Mouse (Mus musculus) MEL (cell line): Measurements from ENCODE around the gene Ghrl. TPM values are rescaled to one million over a fixed set of nuclear protein-coding genes. Genes with fewer than 3 reads are reported as not detected.

Experiments
- DNase-seq: peaks from one replicate; pipeline ENCODE4 v3.0.0; 2011; ENCODE audit warnings: low read depth, low spot score
- H3K27ac ChIP-seq: 2 replicates; pipeline ENCODE4 v1.5.1; 2012; ENCODE audit warnings: low read depth, mild to moderate bottlenecking, control low read depth, low read length, moderate library complexity; ENCODE audit not compliant: control insufficient read depth
- H3K27me3 ChIP-seq, 2 experiments: fragments of 150-350 bp in 1 of 2; sonication (generic) in 1 of 2; 2 replicates each; pipeline ENCODE4 v1.6.1; 2012; ENCODE audit warnings: low read length in 2 of 2, mild to moderate bottlenecking in 2 of 2, improper control_type of control experiment in 1 of 2, moderate library complexity in 1 of 2; ENCODE audit not compliant: insufficient read depth in 2 of 2, control insufficient read depth in 1 of 2
- H3K36me3 ChIP-seq, 2 experiments: 2 replicates each; pipeline ENCODE4 v1.6.1; 2012 to 2014; ENCODE audit warnings: low read length in 2 of 2, improper control_type of control experiment in 1 of 2, inconsistent platforms in 1 of 2, mild to moderate bottlenecking in 1 of 2; ENCODE audit not compliant: insufficient read depth in 2 of 2, control insufficient read depth in 1 of 2
- H3K4me1 ChIP-seq, 2 experiments: fragments of 150-350 bp in 1 of 2; sonication (generic) in 1 of 2; 2 replicates each; pipeline ENCODE4 v1.6.1; 2012; ENCODE audit warnings: low read length in 2 of 2, improper control_type of control experiment in 1 of 2, mild to moderate bottlenecking in 1 of 2; ENCODE audit not compliant: insufficient read depth in 2 of 2, control insufficient read depth in 1 of 2
- H3K4me3 ChIP-seq, 2 experiments: fragments of 150-350 bp in 1 of 2; sonication (generic) in 1 of 2; 2 replicates each; pipeline ENCODE4 v1.5.1; 2012; ENCODE audit warnings: low read depth in 2 of 2, low read length in 2 of 2, mild to moderate bottlenecking in 2 of 2, moderate library complexity in 2 of 2, control low read depth in 1 of 2, improper control_type of control experiment in 1 of 2; ENCODE audit not compliant: control insufficient read depth in 1 of 2, insufficient read depth in 1 of 2
- H3K79me2 ChIP-seq: 2 replicates; pipeline ENCODE4 v1.6.1; 2012; ENCODE audit warnings: mild to moderate bottlenecking, low read length, moderate library complexity; ENCODE audit not compliant: control insufficient read depth, poor library complexity, insufficient read depth
- H3K9ac ChIP-seq: 2 replicates; pipeline ENCODE4 v1.6.1; 2012; ENCODE audit warnings: low read depth, mild to moderate bottlenecking, control low read depth, low read length, moderate library complexity; ENCODE audit not compliant: control insufficient read depth, poor library complexity, severe bottlenecking
- H3K9me3 ChIP-seq: fragments of 150-350 bp; sonication (generic); replicated peaks from 2 replicates; pipeline ENCODE4 v1.6.1; 2012; ENCODE audit warnings: mild to moderate bottlenecking, low read length, improper control_type of control experiment, moderate library complexity; ENCODE audit not compliant: insufficient read depth
- BHLHE40 ChIP-seq: IDR thresholded peaks from 2 replicates; pipeline ENCODE4 v1.6.1; 2012; ENCODE audit warnings: low read depth, mild to moderate bottlenecking, inconsistent platforms, low read length, improper control_type of control experiment, borderline replicate concordance
- CHD1 ChIP-seq: IDR thresholded peaks from 2 replicates; pipeline ENCODE4 v1.6.1; 2012; ENCODE audit warnings: low read depth, mild to moderate bottlenecking, inconsistent platforms, low read length, improper control_type of control experiment
- CHD2 ChIP-seq: IDR thresholded peaks from 2 replicates; pipeline ENCODE4 v1.6.1; 2011; ENCODE audit warnings: low read length, improper control_type of control experiment
- CTCF ChIP-seq, 3 experiments: IDR thresholded peaks in 2 of 3; conservative IDR thresholded peaks in 1 of 3; 2 replicates each; pipeline ENCODE4 v1.5.1; 2011 to 2012; ENCODE audit warnings: low read length in 3 of 3, low read depth in 2 of 3, mild to moderate bottlenecking in 2 of 3, improper control_type of control experiment in 1 of 3, inconsistent platforms in 1 of 3, mixed read lengths in 1 of 3, moderate library complexity in 1 of 3; ENCODE audit not compliant: control insufficient read depth in 1 of 3, insufficient read depth in 1 of 3, poor library complexity in 1 of 3, severe bottlenecking in 1 of 3
- E2F4 ChIP-seq: IDR thresholded peaks from 2 replicates; pipeline ENCODE4 v1.6.1; 2011; ENCODE audit warnings: low read depth, low read length, improper control_type of control experiment, borderline replicate concordance
- ELF1 ChIP-seq: IDR thresholded peaks from 2 replicates; pipeline ENCODE4 v1.6.1; 2014; ENCODE audit warnings: low read depth, mild to moderate bottlenecking, inconsistent platforms, low read length, improper control_type of control experiment, moderate library complexity
- EP300 ChIP-seq, 2 experiments: IDR thresholded peaks; 2 replicates each; pipeline ENCODE4 v1.6.1; 2011; ENCODE audit warnings: improper control_type of control experiment in 2 of 2, low read length in 2 of 2, low read depth in 1 of 2, mild to moderate bottlenecking in 1 of 2
- ETS1 ChIP-seq: IDR thresholded peaks from 2 replicates; pipeline ENCODE4 v1.6.1; 2012; ENCODE audit warnings: low read depth, mild to moderate bottlenecking, inconsistent platforms, low read length, improper control_type of control experiment, moderate library complexity
- GABPA ChIP-seq: IDR thresholded peaks from 2 replicates; pipeline ENCODE4 v1.6.1; 2012; ENCODE audit warnings: low read depth, mild to moderate bottlenecking, inconsistent platforms, low read length, improper control_type of control experiment, moderate library complexity
- GATA1 ChIP-seq: IDR thresholded peaks from 2 replicates; pipeline ENCODE4 v1.6.1; 2011; ENCODE audit warnings: low read depth, low read length, improper control_type of control experiment
- HCFC1 ChIP-seq: IDR thresholded peaks from 2 replicates; pipeline ENCODE4 v1.6.1; 2012; ENCODE audit warnings: low read depth, mild to moderate bottlenecking, inconsistent platforms, low read length, improper control_type of control experiment, moderate library complexity
- JUND ChIP-seq: IDR thresholded peaks from 2 replicates; pipeline ENCODE4 v1.6.1; 2011; ENCODE audit warnings: low read depth, mild to moderate bottlenecking, improper control_type of control experiment, low read length
- KAT2A ChIP-seq: conservative IDR thresholded peaks from 2 replicates; pipeline ENCODE4 v1.6.1; 2012; ENCODE audit warnings: low read depth, low read length, improper control_type of control experiment, inconsistent platforms
- MAX ChIP-seq: IDR thresholded peaks from 2 replicates; pipeline ENCODE4 v1.6.1; 2011; ENCODE audit warnings: low read length, improper control_type of control experiment
- MAZ ChIP-seq: IDR thresholded peaks from 2 replicates; pipeline ENCODE4 v1.6.1; 2012; ENCODE audit warnings: low read depth, mild to moderate bottlenecking, inconsistent platforms, low read length, improper control_type of control experiment
- MEF2A ChIP-seq: IDR thresholded peaks from 2 replicates; pipeline ENCODE4 v1.6.1; 2014; ENCODE audit warnings: low read depth, mild to moderate bottlenecking, inconsistent platforms, low read length, improper control_type of control experiment; ENCODE audit not compliant: poor library complexity, insufficient replicate concordance, severe bottlenecking; ENCODE audit errors: extremely low read depth
- MXI1 ChIP-seq: IDR thresholded peaks from 2 replicates; pipeline ENCODE4 v1.6.1; 2011; ENCODE audit warnings: mild to moderate bottlenecking, low read depth, low read length, improper control_type of control experiment
- MYB ChIP-seq: IDR thresholded peaks from 2 replicates; pipeline ENCODE4 v1.6.1; 2011; ENCODE audit warnings: mild to moderate bottlenecking, low read depth, low read length, improper control_type of control experiment
- MYC ChIP-seq: IDR thresholded peaks from 2 replicates; pipeline ENCODE4 v1.6.1; 2011; ENCODE audit warnings: low read depth, mild to moderate bottlenecking, low read length, improper control_type of control experiment, moderate library complexity
- NELFE ChIP-seq: IDR thresholded peaks from 2 replicates; pipeline ENCODE4 v1.6.1; 2011; ENCODE audit warnings: low read depth, low read length, improper control_type of control experiment
- NRF1 ChIP-seq: IDR thresholded peaks from 2 replicates; pipeline ENCODE4 v1.6.1; 2014; ENCODE audit warnings: low read depth, mild to moderate bottlenecking, inconsistent platforms, low read length, improper control_type of control experiment, moderate library complexity; ENCODE audit not compliant: poor library complexity, insufficient read depth, severe bottlenecking
- POLR2A ChIP-seq, 2 experiments: IDR thresholded peaks; 2 replicates each; pipeline ENCODE4 v1.6.1; 2011 to 2012; ENCODE audit warnings: low read length in 2 of 2, mild to moderate bottlenecking in 2 of 2, control low read depth in 1 of 2, improper control_type of control experiment in 1 of 2, low read depth in 1 of 2, moderate library complexity in 1 of 2; ENCODE audit not compliant: control insufficient read depth in 1 of 2, insufficient read depth in 1 of 2, poor library complexity in 1 of 2
- POLR2AphosphoS2 ChIP-seq: IDR thresholded peaks from 2 replicates; pipeline ENCODE4 v1.6.1; 2011; ENCODE audit warnings: low read length, improper control_type of control experiment
- POLR2AphosphoS5 ChIP-seq: IDR thresholded peaks from 2 replicates; pipeline ENCODE4 v1.6.1; 2012; ENCODE audit warnings: low read depth, borderline replicate concordance, mild to moderate bottlenecking, inconsistent platforms, low read length, moderate library complexity, mixed read lengths
- RAD21 ChIP-seq: IDR thresholded peaks from 2 replicates; pipeline ENCODE4 v1.6.1; 2011; ENCODE audit warnings: mild to moderate bottlenecking, low read depth, low read length, improper control_type of control experiment
- RCOR1 ChIP-seq: IDR thresholded peaks from 2 replicates; pipeline ENCODE4 v1.6.1; 2012; ENCODE audit warnings: low read depth, mild to moderate bottlenecking, inconsistent platforms, low read length, improper control_type of control experiment
- SIN3A ChIP-seq: IDR thresholded peaks from 2 replicates; pipeline ENCODE4 v1.6.1; 2012; ENCODE audit warnings: low read length, improper control_type of control experiment, inconsistent platforms
- SMC3 ChIP-seq: IDR thresholded peaks from 2 replicates; pipeline ENCODE4 v1.6.1; 2011; ENCODE audit warnings: low read depth, low read length, improper control_type of control experiment
- TAL1 ChIP-seq: IDR thresholded peaks from 2 replicates; pipeline ENCODE4 v1.6.1; 2012; ENCODE audit warnings: mild to moderate bottlenecking, inconsistent platforms, low read length, moderate library complexity, mixed read lengths
- TBP ChIP-seq: IDR thresholded peaks from 2 replicates; pipeline ENCODE4 v1.8.0; 2011; ENCODE audit warnings: low read depth, low read length, improper control_type of control experiment
- TCF12 ChIP-seq: IDR thresholded peaks from 2 replicates; pipeline ENCODE4 v1.6.1; 2014; ENCODE audit warnings: low read depth, mild to moderate bottlenecking, inconsistent platforms, low read length, improper control_type of control experiment, moderate library complexity
- UBTF ChIP-seq: IDR thresholded peaks from 2 replicates; pipeline ENCODE4 v1.6.1; 2012; ENCODE audit warnings: low read depth, mild to moderate bottlenecking, inconsistent platforms, low read length, improper control_type of control experiment, moderate library complexity, borderline replicate concordance; ENCODE audit not compliant: insufficient read depth
- USF1 ChIP-seq: IDR thresholded peaks from 2 replicates; pipeline ENCODE4 v1.6.1; 2014; ENCODE audit warnings: low read depth, mild to moderate bottlenecking, inconsistent platforms, low read length, improper control_type of control experiment, moderate library complexity
- USF2 ChIP-seq, 2 experiments: IDR thresholded peaks; 2 replicates each; pipeline ENCODE4 v1.6.1; 2011 to 2012; ENCODE audit warnings: improper control_type of control experiment in 2 of 2, low read length in 2 of 2, borderline replicate concordance in 1 of 2, inconsistent platforms in 1 of 2, low read depth in 1 of 2, mild to moderate bottlenecking in 1 of 2; ENCODE audit not compliant: insufficient read depth in 1 of 2
- ZC3H11A ChIP-seq: IDR thresholded peaks from 2 replicates; pipeline ENCODE4 v1.6.1; 2012; ENCODE audit warnings: low read depth, mild to moderate bottlenecking, inconsistent platforms, low read length, improper control_type of control experiment
- ZKSCAN1 ChIP-seq: IDR thresholded peaks from 2 replicates; pipeline ENCODE4 v1.6.1; 2012; ENCODE audit warnings: low read depth, mild to moderate bottlenecking, inconsistent platforms, low read length, improper control_type of control experiment, moderate library complexity
- ZMIZ1 ChIP-seq: IDR thresholded peaks from 2 replicates; pipeline ENCODE4 v1.6.1; 2012; ENCODE audit warnings: low read depth, mild to moderate bottlenecking, inconsistent platforms, low read length, improper control_type of control experiment, moderate library complexity
- ZNF384 ChIP-seq: IDR thresholded peaks from 2 replicates; pipeline ENCODE4 v1.6.1; 2012; ENCODE audit warnings: low read depth, mild to moderate bottlenecking, inconsistent platforms, low read length, improper control_type of control experiment
- polyA plus RNA-seq, 2 experiments: library from polyadenylated mRNA; stranded (reverse) in 1 of 2; unstranded in 1 of 2; fragments of >175 nt in 1 of 2; fragments of >200 nt in 1 of 2; gene quantifications; 2 replicates each; pipeline versions ENCODE4 v1.2.1 to v1.2.4; 2012; ENCODE audit warnings: low replicate concordance in 2 of 2, low read depth in 1 of 2; ENCODE audit not compliant: insufficient read length in 2 of 2, insufficient read depth in 1 of 2, missing spikeins in 1 of 2
- total RNA-seq: library from RNA; depleted of rRNA; stranded (reverse); fragments of 300-350 nt; gene quantifications from 2 replicates; pipeline ENCODE4 v1.2.3, GENCODE M21; 2012

Ghrl gene
- total and polyA plus RNA-seq, 3 experiments, result 0.81 to 2.8 TPM; not detected in 1

DNA sequence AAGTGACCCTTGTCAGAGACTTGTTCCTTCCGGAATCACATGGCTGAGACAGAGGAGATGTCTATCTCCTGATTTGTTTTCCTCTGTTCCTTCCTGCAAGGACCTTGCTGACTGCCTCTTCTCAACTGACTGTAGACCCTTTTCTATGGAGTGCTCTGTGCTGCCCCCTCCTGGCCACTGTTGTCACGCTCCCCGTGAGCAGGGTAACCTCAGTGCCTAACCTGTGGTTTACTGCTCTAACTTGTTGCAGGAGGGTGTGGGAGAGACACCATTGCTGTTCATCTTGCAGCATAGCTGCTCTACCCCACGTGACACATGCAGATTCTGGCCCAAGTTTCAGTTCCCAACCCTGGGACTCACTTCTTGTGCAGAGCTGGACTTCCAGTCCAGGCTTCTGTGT lies 38.4 kb downstream of the Ghrl start:
- H3K27me3 ChIP-seq, result no peaks in the 10 kb centered on the region
- H3K79me2 ChIP-seq, result no peaks in the 10 kb centered on the region
- peaks cover 0 to 5% of the 10 kb centered on the region in 2 experiments; a peak in 2 of 4 replicates for H3K36me3 ChIP-seq
- H3K9ac ChIP-seq, result no peak overlapping the region
- H3K4me1 ChIP-seq, result peaks cover 8 to 9% of the 10 kb centered on the region in 2 experiments; a peak in 3 of 4 replicates
- H3K27ac ChIP-seq, result no peak overlapping the region
- H3K4me3 ChIP-seq, result no peak overlapping the region
- peak; percentile 84 for DNase-seq
- H3K9me3 ChIP-seq, result no peaks in the 10 kb centered on the region
- no peak for TF ChIP-seq CHD2
- TF ChIP-seq TCF12, result no peak
- TF ChIP-seq RCOR1, result no peak
- TF ChIP-seq MEF2A, result no peak
- TF ChIP-seq BHLHE40, result no peak
- no peak for TF ChIP-seq ETS1
- TF ChIP-seq MXI1, result no peak
- TF ChIP-seq UBTF, result no peak
- no peak for TF ChIP-seq KAT2A
- TF ChIP-seq ZMIZ1, result no peak
- TF ChIP-seq GATA1, result no peak
- TF ChIP-seq NELFE, result no peak
- TF ChIP-seq ELF1, result no peak
- no peak for TF ChIP-seq GABPA
- no peak for TF ChIP-seq NRF1
- TF ChIP-seq POLR2AphosphoS5, result no peak
- peak; percentile 84 for TF ChIP-seq SMC3
- TF ChIP-seq POLR2A (IDR thresholded peaks at IDR 0.05; ENCODE audit: control insufficient read depth in 1 of 2, insufficient read depth in 1 of 2, low read depth in 1 of 2, low read length in 2 of 2, poor library complexity in 1 of 2), result no peak
- no peak for TF ChIP-seq ZNF384
- peak; percentile 58 for TF ChIP-seq RAD21
- no peak for TF ChIP-seq SIN3A
- no peak for TF ChIP-seq MAZ
- peak; percentile 88 to 98 (median 92) for TF ChIP-seq CTCF (IDR thresholded peaks at IDR 0.05 in 2 of 3, conservative IDR thresholded peaks at IDR 0.05 in 1 of 3; ENCODE audit: control insufficient read depth in 1 of 3, insufficient read depth in 1 of 3, low read depth in 2 of 3, low read length in 3 of 3, poor library complexity in 1 of 3, severe bottlenecking in 1 of 3)
- 0 out of 2 replicates have a peak, but pooled peaks have one; percentile 27 for TF ChIP-seq TBP
- no peak for TF ChIP-seq USF2 (IDR thresholded peaks at IDR 0.05; ENCODE audit: borderline replicate concordance in 1 of 2, insufficient read depth in 1 of 2, low read depth in 1 of 2, low read length in 2 of 2)
- TF ChIP-seq CHD1, result no peak
- no peak for TF ChIP-seq TAL1
- TF ChIP-seq JUND, result no peak
- no peak for TF ChIP-seq ZKSCAN1
- peak; percentile 46; the same call in 1 of the 2 replicates for TF ChIP-seq USF1
- TF ChIP-seq MYC, result no peak
- no peak for TF ChIP-seq MAX
- TF ChIP-seq HCFC1, result no peak
- TF ChIP-seq POLR2AphosphoS2, result no peak
- no peak for TF ChIP-seq E2F4
- TF ChIP-seq ZC3H11A, result peak; percentile 39; the same call in 1 of the 2 replicates
- TF ChIP-seq MYB, result no peak
- no peak for TF ChIP-seq EP300 (IDR thresholded peaks at IDR 0.05; ENCODE audit: low read depth in 1 of 2, low read length in 2 of 2)
